Mouse (Mus musculus) midbrain, embryonic 16.5 days (tissue): ENCODE data around the gene Amdhd1. TPM values are rescaled to one million over a fixed set of nuclear protein-coding genes. Genes with fewer than 3 reads are reported as not detected.
"Not testable (repeated sequence)": the region's sequence is repeated elsewhere in the genome, so short reads cannot be mapped to it uniquely, and the experiment has no call there.

Experiments used
- ATAC-seq: fragments of 200-750 bp; cut with Nextera tagmentation; 2 replicates; pipeline ENCODE4 v1.8.0; 2017; ENCODE audit warnings: moderate TSS enrichment
- H3K27ac ChIP-seq: fragments of 300-500 bp; sonication (generic); 2 replicates; pipeline ENCODE4 v1.5.1; 2014; ENCODE audit warnings: mild to moderate bottlenecking, low read length, mixed read lengths
- H3K27me3 ChIP-seq: fragments of 300-500 bp; sonication (generic); 2 replicates; pipeline ENCODE4 v1.6.1; 2014; ENCODE audit warnings: low read depth, low read length, mixed read lengths; ENCODE audit not compliant: control insufficient read depth, insufficient read depth
- H3K36me3 ChIP-seq: fragments of 300-500 bp; sonication (generic); 2 replicates; pipeline ENCODE4 v1.6.1; 2014; ENCODE audit warnings: mild to moderate bottlenecking, low read length, moderate library complexity, mixed read lengths; ENCODE audit not compliant: control insufficient read depth, insufficient read depth
- H3K4me1 ChIP-seq: fragments of 300-500 bp; sonication (generic); 2 replicates; pipeline ENCODE4 v1.6.1; 2014; ENCODE audit warnings: mild to moderate bottlenecking, low read length, mixed read lengths; ENCODE audit not compliant: control insufficient read depth, insufficient read depth
- H3K4me2 ChIP-seq: fragments of 300-500 bp; sonication (generic); 2 replicates; pipeline ENCODE4 v1.6.1; 2014; ENCODE audit warnings: mild to moderate bottlenecking, low read length, mixed read lengths
- H3K4me3 ChIP-seq: fragments of 300-500 bp; sonication (generic); 2 replicates; pipeline ENCODE4 v1.5.1; 2014; ENCODE audit warnings: low read depth, mild to moderate bottlenecking, low read length, moderate library complexity, mixed read lengths
- H3K9ac ChIP-seq: fragments of 300-500 bp; sonication (generic); 2 replicates; pipeline ENCODE4 v1.6.1; 2014; ENCODE audit warnings: low read depth, low read length, mixed read lengths
- H3K9me3 ChIP-seq: fragments of 300-500 bp; sonication (generic); replicated peaks from 2 replicates; pipeline ENCODE4 v1.6.1; 2014; ENCODE audit warnings: mild to moderate bottlenecking, low read length, mixed read lengths; ENCODE audit not compliant: control insufficient read depth, poor library complexity, severe bottlenecking
- WGBS: fragments of 180-500 bp; shearing (Covaris S2); extraction: QIAGEN DNeasy Blood & Tissue Kit; methylation state at CpG from one replicate; pipeline ENCODE4 v1.1.7; 2014; 5-methylcytosine and 5-hydroxymethylcytosine counted together
- polyA plus RNA-seq: library from polyadenylated mRNA; unstranded; fragments of >200 nt; fragmentation: Nextera tagmentation; extraction: Ambion mirVana; gene quantifications from 2 replicates; pipeline ENCODE4 v1.2.1, GENCODE M21; 2015

Amdhd1 gene
- polyA plus RNA-seq, 1 experiment from 2014 or later: not detected

- ATAC-seq: no peak
- no peaks in the 10 kb centered on the region for H3K4me1 ChIP-seq
- no peak overlapping the region for H3K4me2 ChIP-seq
- no peak overlapping the region for H3K27ac ChIP-seq
- WGBS: 92% methylated on average over 11 of the region's 11 CpGs
- no peaks in the 10 kb centered on the region for H3K9me3 ChIP-seq
- no peak overlapping the region for H3K4me3 ChIP-seq
- H3K9ac ChIP-seq: no peak overlapping the region
- H3K36me3 ChIP-seq: no peaks in the 10 kb centered on the region
- H3K27me3 ChIP-seq: no peaks in the 10 kb centered on the region
Observed at GRCm38 (mm10) chr10:93567841-93568566, 28.2 kb upstream of the Amdhd1 start.

DNA sequence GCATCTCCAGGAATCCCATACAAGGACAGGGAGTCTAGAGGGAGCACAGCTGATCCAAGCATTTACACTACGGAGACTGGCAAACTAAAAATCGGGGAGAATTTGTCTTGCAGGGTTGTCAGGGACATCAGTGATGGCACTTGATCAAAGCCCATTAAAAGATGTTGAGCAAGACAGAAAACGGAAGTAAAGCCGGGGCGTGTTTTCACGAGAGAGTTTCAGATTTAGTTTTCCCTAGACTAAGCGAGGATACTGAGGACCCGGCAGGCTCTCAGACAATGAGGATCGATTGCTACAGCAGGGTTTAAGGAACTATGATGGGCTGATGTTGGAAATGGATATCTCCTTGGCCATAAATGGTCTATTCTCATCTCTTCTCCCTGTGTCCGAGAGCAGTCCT, 27.2 kb upstream of the Amdhd1 start:
- Histone ChIP-seq H3K27me3 (no peaks in the 10 kb centered on the region), H3K4me3 (no peak overlapping the region), H3K36me3 (no peaks in the 10 kb centered on the region), H3K9me3 (no peaks in the 10 kb centered on the region), H3K9ac (no peak overlapping the region), H3K27ac (no peak overlapping the region), H3K4me1 (no peaks in the 10 kb centered on the region), H3K4me2 (no peak overlapping the region)
- ATAC-seq: no peak
- 91% methylated on average over 10 of the region's 10 CpGs for WGBS

DNA sequence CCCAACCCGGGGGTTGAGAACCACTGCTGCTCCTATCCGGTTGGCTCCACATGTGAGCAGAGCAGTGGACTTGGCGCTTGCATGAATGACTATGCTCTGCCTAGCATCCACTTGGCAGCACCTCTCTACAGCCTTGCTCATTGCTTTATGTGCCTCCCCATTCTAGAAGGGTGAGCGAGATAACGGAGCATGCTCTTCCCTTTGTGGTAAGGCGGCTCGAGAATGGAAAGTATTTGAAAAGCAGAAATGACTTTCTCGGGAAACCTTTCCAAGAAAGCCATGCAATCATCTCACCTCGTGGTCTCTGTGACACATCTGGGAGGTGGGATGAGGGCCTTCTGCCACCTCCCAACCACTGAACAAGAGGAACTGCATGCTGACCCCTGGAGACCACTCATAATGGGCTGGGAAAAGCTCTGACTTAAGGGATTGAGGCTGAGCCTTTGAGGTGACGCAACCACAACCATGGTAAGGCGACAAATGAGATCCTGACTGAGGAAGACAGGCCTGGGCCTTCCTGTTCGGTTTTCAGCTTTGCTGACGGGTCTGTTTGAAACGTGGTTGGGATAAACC, 24.8 kb upstream of the Amdhd1 start:
- Histone ChIP-seq H3K4me2 (no peak overlapping the region), H3K4me3 (no peak overlapping the region), H3K27ac (no peak overlapping the region), H3K27me3 (no peaks in the 10 kb centered on the region), H3K9me3 (no peaks in the 10 kb centered on the region), H3K9ac (no peak overlapping the region), H3K36me3 (no peaks in the 10 kb centered on the region), H3K4me1 (no peaks in the 10 kb centered on the region)
- 90% methylated on average over 14 of the region's 14 CpGs for WGBS
- ATAC-seq: no peak

DNA sequence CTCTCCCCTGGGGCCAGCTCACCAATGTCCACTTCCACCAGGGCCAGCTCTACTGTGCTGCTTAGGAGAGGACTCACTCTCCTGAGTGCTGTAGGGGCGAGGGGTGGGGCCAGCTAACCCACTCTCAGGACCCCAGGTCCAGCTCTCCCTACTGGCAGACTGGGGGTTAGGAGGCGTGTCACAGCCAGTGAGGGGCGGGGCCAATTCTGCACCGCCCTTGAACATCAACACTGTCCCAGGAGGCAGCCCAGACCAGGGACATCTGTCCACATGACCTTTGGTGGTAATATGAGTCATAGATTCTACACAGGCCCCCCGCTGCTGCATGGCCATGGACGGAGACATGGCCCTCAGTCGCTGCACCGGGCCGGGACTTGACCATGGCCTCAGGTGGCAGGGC, 20.0 kb upstream of the Amdhd1 start:
- Histone ChIP-seq H3K27me3 (no peaks in the 10 kb centered on the region), H3K4me3 (no peak overlapping the region), H3K4me2 (no peak overlapping the region), H3K9ac (no peak overlapping the region), H3K4me1 (no peaks in the 10 kb centered on the region), H3K27ac (no peak overlapping the region), H3K36me3 (no peaks in the 10 kb centered on the region), H3K9me3 (no peaks in the 10 kb centered on the region)
- WGBS: 59% methylated on average over 9 of the region's 9 CpGs
- ATAC-seq: no peak

GRCm38 (mm10) chr10:93557971-93558370, 18.1 kb upstream of the Amdhd1 start:
- H3K4me1 ChIP-seq, H3K9ac ChIP-seq, H3K27ac ChIP-seq, H3K27me3 ChIP-seq, ATAC-seq, H3K4me2 ChIP-seq, H3K4me3 ChIP-seq, H3K36me3 ChIP-seq, H3K9me3 ChIP-seq: not testable (repeated sequence)
- 75% methylated on average over 2 of the region's 2 CpGs for WGBS

GRCm38 (mm10) chr10:93552596-93552995, 12.8 kb upstream of the Amdhd1 start:
- no peaks in the 10 kb centered on the region for H3K27me3 ChIP-seq
- 84% methylated on average over 8 of the region's 8 CpGs for WGBS
- H3K27ac ChIP-seq: no peak overlapping the region
- no peak overlapping the region for H3K9ac ChIP-seq
- no peak overlapping the region for H3K4me2 ChIP-seq
- H3K9me3 ChIP-seq: no peaks in the 10 kb centered on the region
- H3K4me3 ChIP-seq: no peak overlapping the region
- ATAC-seq: no peak
- no peaks in the 10 kb centered on the region for H3K36me3 ChIP-seq
- no peaks in the 10 kb centered on the region for H3K4me1 ChIP-seq

- Histone ChIP-seq H3K27me3 (no peaks in the 10 kb centered on the region), H3K9me3 (no peaks in the 10 kb centered on the region), H3K27ac (no peak overlapping the region), H3K4me2 (no peak overlapping the region), H3K4me1 (no peaks in the 10 kb centered on the region), H3K9ac (no peak overlapping the region), H3K36me3 (no peaks in the 10 kb centered on the region), H3K4me3 (no peak overlapping the region)
- ATAC-seq: no peak
- WGBS: 76% methylated on average over 10 of the region's 10 CpGs
Observed at GRCm38 (mm10) chr10:93549821-93550220, 10.0 kb upstream of the Amdhd1 start.

GRCm38 (mm10) chr10:93548991-93549390, 9.2 kb upstream of the Amdhd1 start:
- Histone ChIP-seq H3K9ac (no peak overlapping the region), H3K27me3 (no peaks in the 10 kb centered on the region), H3K27ac (no peak overlapping the region), H3K4me2 (no peak overlapping the region), H3K4me1 (no peaks in the 10 kb centered on the region), H3K9me3 (no peaks in the 10 kb centered on the region), H3K4me3 (no peak overlapping the region), H3K36me3 (no peaks in the 10 kb centered on the region)
- peak; percentile 71; the same call in 1 of the 2 replicates for ATAC-seq
- whole genome bisulfite sequencing: 13% methylated on average over 7 of the region's 7 CpGs

DNA sequence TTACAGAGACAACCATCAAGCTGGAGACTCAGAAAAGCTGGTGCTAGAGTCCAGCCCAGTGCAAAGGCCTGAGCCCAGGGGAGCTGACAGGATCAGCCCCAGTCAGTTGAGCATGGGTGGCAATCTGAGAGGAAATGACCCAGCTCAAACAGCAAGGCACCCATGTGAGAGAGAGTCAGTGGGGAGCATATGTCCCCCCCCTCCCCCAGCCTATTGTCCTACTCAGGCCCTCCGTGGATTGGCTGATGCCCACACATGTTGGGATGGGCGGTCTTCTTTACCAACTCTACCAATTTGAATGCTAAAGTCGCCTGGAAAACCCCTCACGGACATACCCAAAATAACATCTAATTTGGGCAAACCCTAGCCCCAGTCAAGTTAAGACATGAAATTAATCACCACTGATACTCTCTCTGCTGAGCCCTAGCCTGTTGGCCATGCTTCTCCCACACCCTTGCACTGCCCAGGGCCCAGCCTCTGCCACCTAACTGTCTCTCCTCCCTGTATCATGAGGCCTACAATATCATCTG, 8.0 kb upstream of the Amdhd1 start:
- Histone ChIP-seq H3K9me3 (no peaks in the 10 kb centered on the region), H3K27ac (no peak overlapping the region), H3K4me2 (no peak overlapping the region), H3K9ac (no peak overlapping the region), H3K36me3 (no peaks in the 10 kb centered on the region), H3K27me3 (no peaks in the 10 kb centered on the region), H3K4me1 (no peaks in the 10 kb centered on the region), H3K4me3 (no peak overlapping the region)
- ATAC-seq: no peak
- 91% methylated on average over 4 of the region's 4 CpGs for WGBS
